Mouse (Mus musculus) hindbrain, embryonic 16.5 days (tissue): ENCODE results near the gene Dek. TPM values are rescaled to one million over a fixed set of nuclear protein-coding genes. Genes with fewer than 3 reads are reported as not detected.
A peak's percentile ranks its signal among the peaks of the same experiment; 100 is the strongest.

ENCODE experiments used
- ATAC-seq: fragments of 200-750 bp; cut with Nextera tagmentation; 2 replicates; pipeline ENCODE4 v1.8.0; 2017; ENCODE audit warnings: moderate TSS enrichment, moderate library complexity
- H3K27ac ChIP-seq: fragments of 300-500 bp; sonication (generic); 2 replicates; pipeline ENCODE4 v1.5.1; 2014; ENCODE audit warnings: low read depth, mild to moderate bottlenecking, control low read depth, low read length, moderate library complexity
- H3K27me3 ChIP-seq: fragments of 300-500 bp; sonication (generic); replicated peaks from 2 replicates; pipeline ENCODE4 v1.6.1; 2014; ENCODE audit warnings: low read length; ENCODE audit not compliant: control insufficient read depth, insufficient read depth
- H3K36me3 ChIP-seq: fragments of 300-500 bp; sonication (generic); 2 replicates; pipeline ENCODE4 v1.6.1; 2014; ENCODE audit warnings: mild to moderate bottlenecking, low read length, moderate library complexity, mixed read lengths; ENCODE audit not compliant: control insufficient read depth, insufficient read depth
- H3K4me1 ChIP-seq: fragments of 300-500 bp; sonication (generic); 2 replicates; pipeline ENCODE4 v1.6.1; 2014; ENCODE audit warnings: low read depth, low read length; ENCODE audit not compliant: control insufficient read depth, insufficient read depth
- H3K4me2 ChIP-seq: fragments of 300-500 bp; sonication (generic); 2 replicates; pipeline ENCODE4 v1.6.1; 2014; ENCODE audit warnings: mild to moderate bottlenecking, low read length, control low read depth, moderate library complexity
- H3K4me3 ChIP-seq: fragments of 300-500 bp; sonication (generic); 2 replicates; pipeline ENCODE4 v1.5.1; 2014; ENCODE audit warnings: mild to moderate bottlenecking, low read length, control low read depth, moderate library complexity
- H3K9ac ChIP-seq: fragments of 300-500 bp; sonication (generic); 2 replicates; pipeline ENCODE4 v1.6.1; 2014; ENCODE audit warnings: low read depth, mild to moderate bottlenecking, control low read depth, low read length, moderate library complexity
- H3K9me3 ChIP-seq: fragments of 300-500 bp; sonication (generic); 2 replicates; pipeline ENCODE4 v1.6.1; 2014; ENCODE audit warnings: mild to moderate bottlenecking, low read length, moderate library complexity; ENCODE audit not compliant: control insufficient read depth
- WGBS: fragments of 180-500 bp; shearing (Covaris S2); extraction: QIAGEN DNeasy Blood & Tissue Kit; methylation state at CpG from one replicate; pipeline ENCODE4 v1.1.7; 2014; 5-methylcytosine and 5-hydroxymethylcytosine counted together
- polyA plus RNA-seq: library from polyadenylated mRNA; unstranded; fragments of >200 nt; fragmentation: Nextera tagmentation; extraction: Ambion mirVana; gene quantifications from 2 replicates; pipeline ENCODE4 v1.2.1, GENCODE M21; 2015

Dek gene
- polyA plus RNA-seq, 1 experiment from 2014 or later = 101 TPM

GRCm38 (mm10) chr13:47142764-47143163 is 36.8 kb upstream of the Dek start:
- Histone ChIP-seq H3K27ac (no peak overlapping the region), H3K9me3 (peaks cover 3% of the 10 kb centered on the region), H3K4me2 (no peak overlapping the region), H3K27me3 (no peaks in the 10 kb centered on the region), H3K4me3 (no peak overlapping the region), H3K4me1 (no peaks in the 10 kb centered on the region), H3K36me3 (no peaks in the 10 kb centered on the region), H3K9ac (no peak overlapping the region)
- ATAC-seq = no peak
- 84% methylated on average over 6 of the region's 6 CpGs for whole genome bisulfite sequencing

DNA sequence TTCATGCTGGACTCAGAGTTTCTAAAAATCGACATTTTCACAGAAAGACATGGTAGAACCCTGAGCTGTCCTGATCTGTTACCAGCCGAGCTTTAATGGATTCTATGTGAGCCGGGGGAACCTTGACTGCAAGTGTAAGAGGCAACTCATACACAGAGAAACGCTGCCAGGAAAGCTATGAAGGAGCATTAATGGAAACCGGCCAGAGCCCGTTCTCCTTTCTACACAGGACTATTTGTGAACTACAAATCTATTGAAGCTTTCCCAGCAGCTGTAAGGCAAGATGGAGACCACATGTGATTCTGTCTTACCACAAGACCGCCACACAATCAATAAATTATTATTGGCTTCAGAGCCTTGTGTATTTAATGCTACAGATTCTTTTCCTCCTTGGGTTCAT is 29.7 kb upstream of the Dek start:
- WGBS = 90% methylated on average over 7 of the region's 7 CpGs
- Histone ChIP-seq H3K9ac (no peak overlapping the region), H3K4me1 (no peaks in the 10 kb centered on the region), H3K27ac (no peak overlapping the region), H3K9me3 (peaks cover 2% of the 10 kb centered on the region), H3K4me2 (no peak overlapping the region), H3K27me3 (no peaks in the 10 kb centered on the region), H3K36me3 (no peaks in the 10 kb centered on the region), H3K4me3 (no peak overlapping the region)
- no peak for ATAC-seq

- H3K9ac ChIP-seq = no peak overlapping the region
- H3K4me2 ChIP-seq = no peak overlapping the region
- WGBS = 97% methylated on average over 7 of the region's 7 CpGs
- no peak overlapping the region for H3K4me3 ChIP-seq
- no peaks in the 10 kb centered on the region for H3K4me1 ChIP-seq
- no peaks in the 10 kb centered on the region for H3K9me3 ChIP-seq
- H3K27me3 ChIP-seq = no peaks in the 10 kb centered on the region
- H3K36me3 ChIP-seq = no peaks in the 10 kb centered on the region
- no peak for ATAC-seq
- H3K27ac ChIP-seq = no peak overlapping the region
Measured at GRCm38 (mm10) chr13:47134836-47135235, 28.8 kb upstream of the Dek start.

GRCm38 (mm10) chr13:47133058-47133457 is 27.1 kb upstream of the Dek start:
- 88% methylated on average over 8 of the region's 8 CpGs for WGBS
- no peak for ATAC-seq
- no peaks in the 10 kb centered on the region for H3K36me3 ChIP-seq
- no peaks in the 10 kb centered on the region for H3K9me3 ChIP-seq
- H3K27ac ChIP-seq = no peak overlapping the region
- no peaks in the 10 kb centered on the region for H3K27me3 ChIP-seq
- no peak overlapping the region for H3K4me3 ChIP-seq
- no peak overlapping the region for H3K4me2 ChIP-seq
- H3K4me1 ChIP-seq = no peaks in the 10 kb centered on the region
- H3K9ac ChIP-seq = no peak overlapping the region

- Histone ChIP-seq H3K4me3 (no peak overlapping the region), H3K9ac (no peak overlapping the region), H3K36me3 (no peaks in the 10 kb centered on the region), H3K27me3 (no peaks in the 10 kb centered on the region), H3K27ac (no peak overlapping the region), H3K4me2 (no peak overlapping the region), H3K4me1 (no peaks in the 10 kb centered on the region), H3K9me3 (no peaks in the 10 kb centered on the region)
- WGBS = 74% methylated on average over 4 of the region's 4 CpGs
- ATAC-seq = no peak
Measured at GRCm38 (mm10) chr13:47129090-47129489, 23.1 kb upstream of the Dek start.

DNA sequence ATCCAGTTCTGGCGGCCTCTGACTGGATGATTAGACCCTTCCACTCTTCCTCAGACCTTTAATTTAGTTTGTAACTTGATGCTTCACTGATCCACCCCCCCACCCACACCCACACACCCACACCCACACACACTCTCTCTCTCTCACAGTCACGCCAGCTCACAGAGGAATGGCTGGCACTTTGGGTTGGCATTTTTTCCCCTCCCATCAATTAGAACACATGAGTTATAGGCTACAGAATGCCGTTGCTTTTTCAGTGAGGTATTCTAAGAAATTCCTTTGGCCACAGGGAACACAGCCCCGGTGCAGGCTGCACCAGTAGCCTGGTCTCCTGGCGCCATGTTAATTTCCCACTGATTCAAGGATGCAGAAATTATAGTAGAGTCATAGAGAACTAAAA is 19.6 kb upstream of the Dek start:
- no peak overlapping the region for H3K9ac ChIP-seq
- H3K27me3 ChIP-seq = 0 out of 2 replicates have a peak, but pooled peaks cover 2% of the 10 kb centered on the region
- H3K9me3 ChIP-seq = no peaks in the 10 kb centered on the region
- H3K36me3 ChIP-seq = no peaks in the 10 kb centered on the region
- no peak for ATAC-seq
- no peak overlapping the region for H3K4me3 ChIP-seq
- H3K27ac ChIP-seq = no peak overlapping the region
- 77% methylated on average over 5 of the region's 5 CpGs for WGBS
- H3K4me1 ChIP-seq = peaks cover 7% of the 10 kb centered on the region
- no peak overlapping the region for H3K4me2 ChIP-seq

GRCm38 (mm10) chr13:47124986-47125385 is 19.0 kb upstream of the Dek start:
- Histone ChIP-seq H3K4me2 (no peak overlapping the region), H3K4me1 (peaks cover 7% of the 10 kb centered on the region), H3K4me3 (no peak overlapping the region), H3K9ac (no peak overlapping the region), H3K9me3 (no peaks in the 10 kb centered on the region), H3K27ac (no peak overlapping the region), H3K36me3 (no peaks in the 10 kb centered on the region), H3K27me3 (0 out of 2 replicates have a peak, but pooled peaks cover 3% of the 10 kb centered on the region)
- ATAC-seq = no peak
- 79% methylated on average over 6 of the region's 6 CpGs for WGBS

GRCm38 (mm10) chr13:47124449-47124848 is 18.4 kb upstream of the Dek start:
- H3K27me3 ChIP-seq = 0 out of 2 replicates have a peak, but pooled peaks cover 3% of the 10 kb centered on the region
- no peak overlapping the region for H3K27ac ChIP-seq
- no peak for ATAC-seq
- H3K9me3 ChIP-seq = no peaks in the 10 kb centered on the region
- no peak overlapping the region for H3K9ac ChIP-seq
- peaks cover 7% of the 10 kb centered on the region for H3K4me1 ChIP-seq
- no peak overlapping the region for H3K4me3 ChIP-seq
- no peaks in the 10 kb centered on the region for H3K36me3 ChIP-seq
- no peak overlapping the region for H3K4me2 ChIP-seq
- WGBS = 50% methylated on average over 3 of the region's 3 CpGs

DNA sequence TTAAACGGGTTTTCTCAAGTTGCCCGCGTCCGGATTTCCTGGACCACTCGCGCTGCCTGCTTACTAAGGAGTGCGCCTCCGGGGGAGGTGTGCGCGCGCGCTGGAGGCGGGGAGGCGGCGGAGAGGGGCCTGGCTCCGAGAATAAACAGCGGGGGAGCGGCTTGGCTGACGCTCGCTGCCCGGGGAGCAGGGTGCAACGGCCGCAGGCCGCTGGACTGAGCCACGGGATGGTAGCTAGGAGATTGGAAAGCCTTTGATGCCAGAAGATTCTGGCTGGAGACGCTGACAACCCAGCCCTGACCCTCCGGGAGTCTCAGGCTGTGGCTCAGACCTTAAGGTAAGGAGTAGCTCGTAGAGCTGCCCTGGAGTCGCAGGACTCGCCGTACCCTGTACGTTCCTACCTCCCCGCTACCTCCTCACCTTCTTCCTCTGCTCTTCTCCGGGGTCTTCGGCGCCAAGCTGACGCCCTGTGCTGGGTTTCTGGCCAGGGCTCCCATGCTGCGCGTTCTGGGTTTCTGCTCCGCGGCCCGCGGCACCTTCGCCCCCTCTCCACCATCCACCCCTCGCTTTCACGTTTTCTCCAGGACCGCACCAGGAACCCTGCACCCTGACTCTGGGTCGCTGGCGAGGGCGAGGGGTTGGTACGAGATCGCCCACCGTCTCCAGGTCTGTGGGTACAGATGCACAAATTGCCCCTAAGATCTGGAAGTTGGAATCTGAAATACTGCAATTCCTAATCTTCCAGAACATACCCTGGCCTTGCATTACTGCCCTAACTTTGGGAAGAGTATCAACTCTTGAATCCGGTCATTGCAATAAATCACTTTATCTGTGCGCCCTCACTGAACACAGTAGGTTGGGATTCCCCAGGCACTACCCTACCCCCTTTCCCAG is 16.8 kb upstream of the Dek start, which contains the start of gene Rnf144b:
Gene Rnf144b, plus strand, starts transcription at position 120 of the 894 bp plus-strand sequence.
- no peaks in the 10 kb centered on the region for H3K9me3 ChIP-seq
- peak; percentile 61; the same call in 1 of the 2 replicates for ATAC-seq
- H3K36me3 ChIP-seq = no peaks in the 10 kb centered on the region

More for the DNA sequence above, 16.8 kb upstream of the Dek start, which contains the start of gene Rnf144b:
- H3K4me3 ChIP-seq = peak within 1 kb of the TSS; percentile 57
- 2% methylated on average over 51 of the region's 55 CpGs for WGBS
- H3K4me1 ChIP-seq = peaks cover 7% of the 10 kb centered on the region
- 0 out of 2 replicates have a peak, but pooled peaks cover 3% of the 10 kb centered on the region for H3K27me3 ChIP-seq
- H3K27ac ChIP-seq = no peak within 1 kb of the TSS
- peak within 1 kb of the TSS; percentile 98 for H3K4me2 ChIP-seq
- peak within 1 kb of the TSS; percentile 68 for H3K9ac ChIP-seq
